Mouse (Mus musculus): ENCODE data around the gene F3. TPM values are rescaled to one million over a fixed set of nuclear protein-coding genes. Genes with fewer than 3 reads are reported as not detected.

F3 gene
- polyA plus RNA-seq, 1 experiment from 2014 or later, result 5.8 TPM

DNA sequence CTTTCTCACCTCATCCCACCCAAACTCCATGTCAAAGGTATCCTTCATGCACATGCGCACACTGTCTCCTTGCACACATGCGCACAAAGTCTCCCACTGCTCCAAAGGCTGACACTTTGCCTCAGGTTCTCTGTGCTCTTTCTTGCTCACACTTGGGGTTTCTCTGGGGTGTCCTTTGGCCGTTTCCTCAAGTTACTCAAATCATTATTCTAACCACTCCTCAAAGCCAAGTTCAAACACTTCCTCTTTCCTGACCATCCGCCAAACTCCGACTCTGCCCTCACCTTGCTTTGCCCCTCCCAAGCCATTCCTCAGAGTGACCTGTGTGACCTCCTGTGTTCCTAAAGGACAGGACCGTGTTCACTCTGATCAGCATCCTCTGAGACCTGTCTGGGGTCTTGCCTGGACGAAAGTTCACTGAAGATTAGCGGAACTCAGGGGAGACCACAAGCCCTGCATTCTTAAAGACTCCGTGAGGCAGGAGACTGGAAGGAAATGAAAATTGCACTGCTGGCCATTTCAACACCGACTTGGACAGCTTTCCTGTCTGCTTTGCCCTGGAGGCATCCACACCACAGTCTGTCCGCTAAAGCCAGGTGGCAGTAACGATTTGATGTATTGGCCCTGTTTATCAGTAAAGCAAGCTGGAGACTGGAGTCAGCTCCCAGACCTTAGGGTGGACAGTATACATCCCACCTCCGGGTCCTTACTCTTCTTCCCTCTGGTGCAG, 30.2 kb upstream of the F3 start:
- 83% methylated on average over 13 of the region's 13 CpGs for WGBS
- no peaks in the 10 kb centered on the region for H3K4me1 ChIP-seq
- DNase-seq (ENCODE audit: low spot score), result no peak
- no peak overlapping the region for H3K4me3 ChIP-seq
- no peaks in the 10 kb centered on the region for H3K9me3 ChIP-seq (replicated peaks)
- no peak overlapping the region for H3K27ac ChIP-seq (replicated peaks)
- no peaks in the 10 kb centered on the region for H3K27me3 ChIP-seq (ENCODE audit: low read depth, poor library complexity, severe bottlenecking)
- H3K36me3 ChIP-seq, result no peaks in the 10 kb centered on the region

DNA sequence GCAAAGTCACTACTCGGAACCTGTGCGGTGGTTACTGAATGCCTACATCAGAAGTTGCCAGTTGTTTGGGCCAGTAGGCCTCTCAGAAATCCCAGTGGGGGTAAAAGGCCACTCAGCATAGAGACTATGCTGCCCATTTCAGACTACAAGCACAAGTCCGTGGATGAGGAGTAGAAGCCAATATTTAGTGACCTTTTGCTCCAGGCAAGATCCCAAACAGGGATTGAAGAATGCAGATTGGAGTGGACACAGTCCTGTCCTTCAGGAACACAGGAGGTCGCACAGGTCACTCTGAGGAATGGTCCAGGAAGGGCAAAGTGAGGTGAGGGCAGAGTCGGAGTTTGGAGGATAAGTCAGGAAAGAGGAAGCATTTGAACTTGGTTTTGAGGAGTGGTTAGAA, 29.6 kb upstream of the F3 start:
- Histone ChIP-seq H3K27me3 (ENCODE audit: low read depth, poor library complexity, severe bottlenecking) (no peaks in the 10 kb centered on the region), H3K9me3 (replicated peaks) (no peaks in the 10 kb centered on the region), H3K27ac (replicated peaks) (no peak overlapping the region), H3K36me3 (no peaks in the 10 kb centered on the region), H3K4me1 (peaks cover 4% of the 10 kb centered on the region), H3K4me3 (no peak overlapping the region)
- DNase-seq (ENCODE audit: low spot score), result no peak
- WGBS, result 88% methylated on average over 5 of the region's 5 CpGs

DNA sequence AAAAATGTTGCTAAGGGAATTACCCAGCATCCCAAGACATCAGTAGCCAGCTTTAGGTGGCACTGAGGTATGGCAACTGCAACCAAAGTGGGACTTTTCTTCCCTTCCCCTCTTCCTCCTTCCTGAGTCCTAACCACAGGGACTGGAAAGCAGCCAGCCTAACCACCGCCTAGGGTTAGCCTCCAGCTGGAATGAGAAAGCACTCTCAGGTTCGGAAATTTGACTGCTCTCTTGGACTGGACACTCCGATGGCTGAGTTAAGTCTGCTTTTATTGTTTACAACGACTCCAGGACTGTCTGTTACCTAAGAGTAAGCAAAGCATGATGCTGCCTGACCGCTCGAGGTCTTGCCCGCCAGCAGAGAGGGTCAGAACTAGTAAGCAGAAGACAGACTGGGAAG, 26.2 kb upstream of the F3 start:
- DNase-seq (ENCODE audit: low spot score), result no peak
- Histone ChIP-seq H3K27me3 (ENCODE audit: low read depth, poor library complexity, severe bottlenecking) (peaks cover 4% of the 10 kb centered on the region), H3K27ac (replicated peaks) (no peak overlapping the region), H3K4me3 (no peak overlapping the region), H3K9me3 (replicated peaks) (no peaks in the 10 kb centered on the region), H3K4me1 (peaks cover 38% of the 10 kb centered on the region), H3K36me3 (no peaks in the 10 kb centered on the region)
- 92% methylated on average over 7 of the region's 7 CpGs for WGBS

GRCm38 (mm10) chr3:121699401-121699800, 23.9 kb upstream of the F3 start:
- Histone ChIP-seq H3K36me3 (no peaks in the 10 kb centered on the region), H3K9me3 (replicated peaks) (no peaks in the 10 kb centered on the region), H3K4me3 (no peak overlapping the region), H3K27ac (replicated peaks) (peak overlapping the region; percentile 82), H3K4me1 (peaks cover 42% of the 10 kb centered on the region), H3K27me3 (ENCODE audit: low read depth, poor library complexity, severe bottlenecking) (peaks cover 4% of the 10 kb centered on the region)
- WGBS, result 88% methylated on average over 4 of the region's 4 CpGs
- no peak for DNase-seq (ENCODE audit: low spot score)

DNA sequence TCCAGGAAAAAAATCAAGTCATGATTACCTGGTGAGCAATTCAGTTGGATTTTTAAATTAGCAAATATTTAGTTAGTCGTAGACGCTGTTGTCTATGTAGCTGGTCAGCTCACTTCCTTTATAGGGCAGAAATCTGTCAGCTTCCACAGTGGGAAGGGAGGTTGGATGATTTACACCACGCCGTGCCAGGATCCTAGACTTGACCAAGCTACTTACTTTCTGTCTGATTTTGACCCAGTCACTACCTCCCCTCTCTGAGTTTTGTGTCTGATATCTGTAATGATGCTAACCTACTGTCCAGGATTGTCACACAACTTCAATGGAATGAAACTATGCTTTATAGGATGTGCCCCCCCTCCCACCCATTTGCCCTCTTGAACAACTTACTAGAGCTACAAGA, 23.5 kb upstream of the F3 start:
- H3K9me3 ChIP-seq (replicated peaks), result no peaks in the 10 kb centered on the region
- peak overlapping the region; percentile 35; the same call in 1 of the 2 replicates for H3K4me3 ChIP-seq
- no peaks in the 10 kb centered on the region for H3K36me3 ChIP-seq
- no peak for DNase-seq (ENCODE audit: low spot score)
- WGBS, result 84% methylated on average over 4 of the region's 4 CpGs
- H3K4me1 ChIP-seq, result peaks cover 42% of the 10 kb centered on the region
- H3K27me3 ChIP-seq (ENCODE audit: low read depth, poor library complexity, severe bottlenecking), result peaks cover 4% of the 10 kb centered on the region
- peak overlapping the region; percentile 82 for H3K27ac ChIP-seq (replicated peaks)

GRCm38 (mm10) chr3:121700364-121700952, 22.9 kb upstream of the F3 start:
- Histone ChIP-seq H3K9me3 (replicated peaks) (no peaks in the 10 kb centered on the region), H3K27ac (replicated peaks) (peak overlapping the region; percentile 82), H3K27me3 (ENCODE audit: low read depth, poor library complexity, severe bottlenecking) (peaks cover 4% of the 10 kb centered on the region), H3K36me3 (no peaks in the 10 kb centered on the region), H3K4me3 (peak overlapping the region; percentile 35), H3K4me1 (peaks cover 42% of the 10 kb centered on the region)
- 25% methylated on average over 8 of the region's 8 CpGs for WGBS
- peak; percentile 63 for DNase-seq (ENCODE audit: low spot score)

DNA sequence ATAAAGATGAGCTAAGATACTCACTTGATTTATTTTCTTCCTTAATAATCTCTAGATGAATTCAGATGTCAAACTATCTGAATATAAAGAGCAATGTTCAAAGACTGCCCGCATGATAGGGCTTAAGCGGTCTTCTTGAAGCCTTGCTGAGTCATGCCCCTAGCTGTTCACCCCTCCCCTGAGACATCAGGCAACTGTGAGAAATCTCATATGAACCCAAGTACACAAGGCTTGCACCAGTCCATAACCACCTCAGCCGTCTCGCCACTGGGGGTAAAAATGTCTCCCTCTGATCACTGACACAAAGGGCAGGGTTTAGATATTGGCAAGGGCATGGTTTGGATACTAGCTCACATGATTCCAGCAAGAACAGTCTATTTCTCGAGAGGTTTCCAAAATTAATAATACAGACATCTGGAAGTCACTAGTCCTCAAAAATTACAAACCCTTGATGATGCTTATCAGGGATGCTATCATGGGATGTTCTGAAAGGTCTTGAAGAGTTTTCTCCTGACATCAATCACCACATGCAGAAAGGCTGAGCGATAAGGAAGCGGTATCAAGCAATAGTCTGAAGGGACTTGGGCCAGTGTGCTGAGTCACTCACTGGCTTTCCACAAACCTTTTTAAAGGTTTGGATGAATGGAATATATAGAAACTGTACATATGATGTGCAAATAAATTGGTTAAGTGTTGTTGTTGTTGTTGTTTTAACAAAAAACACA, 20.0 kb upstream of the F3 start:
- Histone ChIP-seq H3K4me3 (no peak overlapping the region), H3K27me3 (ENCODE audit: low read depth, poor library complexity, severe bottlenecking) (peaks cover 4% of the 10 kb centered on the region), H3K4me1 (peaks cover 45% of the 10 kb centered on the region), H3K36me3 (no peaks in the 10 kb centered on the region), H3K9me3 (replicated peaks) (no peaks in the 10 kb centered on the region), H3K27ac (replicated peaks) (no peak overlapping the region)
- 92% methylated on average over 7 of the region's 7 CpGs for WGBS
- no peak for DNase-seq (ENCODE audit: low spot score)

DNA sequence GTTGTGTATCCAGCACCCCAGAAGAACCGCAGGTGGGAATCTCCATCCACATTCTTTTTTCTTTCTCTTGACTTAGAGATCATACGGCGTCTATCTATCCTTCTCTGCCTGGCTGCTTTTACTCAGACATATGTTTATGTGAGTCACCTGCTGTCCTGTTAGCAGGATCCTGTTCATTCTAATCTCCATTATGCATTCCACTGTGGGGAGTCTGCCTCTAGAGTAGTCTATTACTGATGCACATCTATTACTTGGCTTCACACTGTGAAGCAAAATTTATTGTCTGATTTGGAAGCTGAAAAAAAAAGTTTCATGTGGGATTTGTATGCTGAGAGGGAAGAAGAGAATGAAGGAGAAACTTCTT, 19.5 kb upstream of the F3 start:
- Histone ChIP-seq H3K4me1 (peaks cover 39% of the 10 kb centered on the region), H3K27ac (replicated peaks) (no peak overlapping the region), H3K36me3 (no peaks in the 10 kb centered on the region), H3K27me3 (ENCODE audit: low read depth, poor library complexity, severe bottlenecking) (peaks cover 4% of the 10 kb centered on the region), H3K4me3 (no peak overlapping the region), H3K9me3 (replicated peaks) (no peaks in the 10 kb centered on the region)
- no peak for DNase-seq (ENCODE audit: low spot score)
- 86% methylated on average over 3 of the region's 3 CpGs for WGBS

GRCm38 (mm10) chr3:121706087-121706486, 17.2 kb upstream of the F3 start:
- Histone ChIP-seq H3K9me3 (replicated peaks) (no peaks in the 10 kb centered on the region), H3K27me3 (ENCODE audit: low read depth, poor library complexity, severe bottlenecking) (peaks cover 4% of the 10 kb centered on the region), H3K36me3 (no peaks in the 10 kb centered on the region), H3K4me3 (no peak overlapping the region), H3K4me1 (peaks cover 17% of the 10 kb centered on the region), H3K27ac (replicated peaks) (no peak overlapping the region)
- WGBS, result 86% methylated on average over 5 of the region's 5 CpGs
- DNase-seq (ENCODE audit: low spot score), result no peak

- Histone ChIP-seq H3K27ac (replicated peaks) (no peak overlapping the region), H3K27me3 (ENCODE audit: low read depth, poor library complexity, severe bottlenecking) (no peaks in the 10 kb centered on the region; the same call in 1 of the 2 replicates), H3K4me1 (peaks cover 7% of the 10 kb centered on the region; the same call in 1 of the 2 replicates), H3K4me3 (no peak overlapping the region), H3K9me3 (replicated peaks) (no peaks in the 10 kb centered on the region), H3K36me3 (no peaks in the 10 kb centered on the region)
- 89% methylated on average over 4 of the region's 4 CpGs for WGBS
- DNase-seq (ENCODE audit: low spot score), result no peak
Measured at GRCm38 (mm10) chr3:121707106-121707505, 16.2 kb upstream of the F3 start.

GRCm38 (mm10) chr3:121710894-121711531, 12.3 kb upstream of the F3 start:
- Histone ChIP-seq H3K36me3 (no peaks in the 10 kb centered on the region), H3K27ac (replicated peaks) (no peak overlapping the region), H3K4me3 (no peak overlapping the region), H3K4me1 (0 out of 2 replicates have a peak, but pooled peaks cover 3% of the 10 kb centered on the region), H3K9me3 (replicated peaks) (no peaks in the 10 kb centered on the region), H3K27me3 (ENCODE audit: low read depth, poor library complexity, severe bottlenecking) (no peaks in the 10 kb centered on the region)
- no peak for DNase-seq (ENCODE audit: low spot score)
- WGBS, result 89% methylated on average over 7 of the region's 7 CpGs

- DNase-seq (ENCODE audit: low spot score), result no peak
- Histone ChIP-seq H3K9me3 (replicated peaks) (no peaks in the 10 kb centered on the region), H3K27ac (replicated peaks) (no peak overlapping the region), H3K4me1 (no peaks in the 10 kb centered on the region), H3K27me3 (ENCODE audit: low read depth, poor library complexity, severe bottlenecking) (no peaks in the 10 kb centered on the region), H3K36me3 (no peaks in the 10 kb centered on the region), H3K4me3 (no peak overlapping the region)
- 82% methylated on average over 4 of the region's 4 CpGs for WGBS
Measured at GRCm38 (mm10) chr3:121712222-121712621, 11.1 kb upstream of the F3 start.

Measured in midbrain, embryonic 10.5 days (tissue).